In the genomic region with DNA sequence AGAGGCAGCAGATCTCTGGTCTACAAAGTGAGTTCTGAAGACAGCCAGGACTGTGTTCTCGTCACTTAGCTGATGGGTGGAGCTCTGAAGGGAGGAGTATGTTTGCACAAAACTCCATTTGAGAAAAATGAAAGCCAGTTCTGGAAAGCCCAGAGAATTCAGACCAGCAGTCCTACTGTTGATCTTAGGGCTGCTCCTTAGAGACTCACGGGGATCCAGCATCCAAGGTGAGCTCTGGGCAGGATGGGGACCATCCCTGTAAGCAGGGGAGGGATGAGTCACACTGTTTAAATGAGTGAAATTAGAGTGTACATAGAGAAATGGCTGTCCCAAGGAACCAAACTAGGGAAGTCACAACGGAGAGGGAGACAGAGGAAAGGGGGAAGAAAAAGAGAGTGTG, we compare ENCODE assay signal across 8 mouse cellular contexts. TPM values are rescaled to one million over a fixed set of nuclear protein-coding genes. Genes with fewer than 3 reads are reported as not detected.
DNase-seq lines count a peak whose midpoint lies in the region; ATAC-seq lines count a peak whose summit lies in the region.

A gene (plus strand): TSS at position 102 of the 400 bp plus-strand sequence.

- no peaks in the 10 kb centered on the region for H3K9me3 ChIP-seq in kidney, embryonic 15.5 days (replicated peaks)

- H3K4me2 ChIP-seq in kidney, embryonic 15.5 days: peak within 1 kb of the TSS; percentile 58

- peak within 1 kb of the TSS; percentile 42 for H3K4me3 ChIP-seq in kidney, embryonic 15.5 days (replicated peaks)
- H3K4me3 ChIP-seq in macrophage (ENCODE audit: inconsistent target): peak within 1 kb of the TSS; percentile 45

- 0 out of 2 replicates have a peak, but pooled peaks cover 3% of the 10 kb centered on the region for H3K4me1 ChIP-seq in kidney, embryonic 15.5 days

- no peaks in the 10 kb centered on the region; the same call in 1 of the 2 replicates for H3K79me2 ChIP-seq in macrophage (ENCODE audit: inconsistent target)

- DNase-seq in adrenal gland, adult 2 months: peak; percentile 15
- no peak for DNase-seq in adrenal gland, postnatal 4 days (ENCODE audit: low spot score in 2 of 2)
- peak; percentile 27 for DNase-seq in ES-CJ7 (ENCODE audit: low read depth, low spot score)
- DNase-seq in heart, adult 18-20 months: peak; percentile 67 to 72
- no peak for DNase-seq in right cerebral cortex, postnatal 36 days (ENCODE audit: low spot score in 2 of 2)
- no peak for DNase-seq in spleen, postnatal 4 days (ENCODE audit: low spot score in 2 of 2)

- peak within 1 kb of the TSS; percentile 94 for H3K27ac ChIP-seq in kidney, embryonic 15.5 days
- H3K27ac ChIP-seq in macrophage: peak within 1 kb of the TSS; percentile 84

- no peak for ATAC-seq in kidney, embryonic 15.5 days (replicated peaks; ENCODE audit: low FRiP score)

- H3K27me3 ChIP-seq in kidney, embryonic 15.5 days: no peaks in the 10 kb centered on the region

- WGBS in kidney, embryonic 15.5 days: 13% methylated on average over 3 of the region's 3 CpGs
- WGBS in macrophage (ENCODE audit: missing documents): 9% methylated on average over 3 of the region's 3 CpGs

- peak within 1 kb of the TSS; percentile 44 for H3K9ac ChIP-seq in kidney, embryonic 15.5 days

- no peaks in the 10 kb centered on the region for H3K36me3 ChIP-seq in kidney, embryonic 15.5 days
- H3K36me3 ChIP-seq in macrophage (ENCODE audit: inconsistent target): no peaks in the 10 kb centered on the region

RNA-seq across cellular contexts. Expression of the gene that starts here (rescaled TPM):
- 1 to 10 TPM; 7.0 to 7.5 TPM for total RNA-seq in adrenal gland, adult 2 months (2021)
- 4.6 and 4.9 TPM in 2 replicates for polyA plus RNA-seq in adrenal gland, adult 2 months (2012; rRNA removed)
- 1 to 10 TPM; 5.1 to 8.1 TPM for total RNA-seq in adrenal gland, postnatal 4 days (2021)
- total RNA-seq in heart, adult 18-20 months (2021): 1 to 10 TPM; 6.1 to 7.2 TPM
- 0.76 and 1.2 TPM in 2 replicates for polyA plus RNA-seq in kidney, embryonic 15.5 days (2015; fragmentation: Nextera tagmentation; extraction: Ambion mirVana)
- total RNA-seq in macrophage (2018; cell fraction: chromatin; rRNA removed): 10 to 100 TPM in 25 of 26 experiments, 1 to 10 TPM in 1; 7.8 to 53.9 (median 34.6) TPM
- 10 to 100 TPM in 12 of 26 experiments, 1 to 10 TPM in 14; 4.6 to 15.8 (median 8.5) TPM for total RNA-seq in macrophage (2018; cell fraction: cytosol; rRNA removed)
- 10 to 100 TPM in 23 of 26 experiments, 1 to 10 TPM in 3; 4.6 to 39.1 (median 22.7) TPM for total RNA-seq in macrophage (2018; cell fraction: nucleus; rRNA removed)
- 3.2 to 7.3 TPM (median 3.3 TPM) in 3 replicates for polyA plus RNA-seq in macrophage (2018)

Comparison
In these comparisons a context has a peak if more than half of its experiments do, and no peak if none do; other contexts are left out.
1. DNase-seq: peak in adrenal gland, adult 2 months (single experiment), ES-CJ7 (single experiment) and heart, adult 18-20 months (2 of 2); none in adrenal gland, postnatal 4 days (0 of 2), right cerebral cortex, postnatal 36 days (0 of 2) and spleen, postnatal 4 days (0 of 2).